Mouse (Mus musculus) forebrain, postnatal 0 days (tissue): Measurements from ENCODE around the gene Esrra. TPM values are rescaled to one million over a fixed set of nuclear protein-coding genes. Genes with fewer than 3 reads are reported as not detected.

Experiments used
- ATAC-seq: fragments of 200-750 bp; cut with Nextera tagmentation; 2 replicates; pipeline ENCODE4 v1.8.0; 2017; ENCODE audit warnings: mild to moderate bottlenecking, moderate library complexity
- DNase-seq: peaks from one replicate; pipeline ENCODE4 v3.0.0-alpha.2; 2015
- H3K27ac ChIP-seq: fragments of 300-500 bp; sonication (generic); 2 replicates; pipeline ENCODE4 v1.5.1; 2014; ENCODE audit warnings: low read depth, mild to moderate bottlenecking, antibody characterized with exemption, low read length, moderate library complexity, mixed read lengths
- H3K27me3 ChIP-seq: fragments of 300-500 bp; sonication (generic); 2 replicates; pipeline ENCODE4 v1.6.1; 2014; ENCODE audit warnings: mild to moderate bottlenecking, low read length, mixed read lengths; ENCODE audit not compliant: insufficient read depth
- H3K36me3 ChIP-seq: fragments of 300-500 bp; sonication (generic); 2 replicates; pipeline ENCODE4 v1.6.1; 2014; ENCODE audit warnings: mild to moderate bottlenecking, moderate library complexity; ENCODE audit not compliant: insufficient read depth
- H3K4me1 ChIP-seq: fragments of 300-500 bp; sonication (generic); 2 replicates; pipeline ENCODE4 v1.6.1; 2014; ENCODE audit warnings: antibody characterized with exemption; ENCODE audit not compliant: insufficient read depth
- H3K4me2 ChIP-seq: fragments of 300-500 bp; sonication (generic); 2 replicates; pipeline ENCODE4 v1.6.1; 2014; ENCODE audit warnings: low read depth, mild to moderate bottlenecking, moderate library complexity
- H3K4me3 ChIP-seq: fragments of 300-500 bp; sonication (generic); 2 replicates; pipeline ENCODE4 v1.5.1; 2014; ENCODE audit warnings: low read depth, low read length, mixed read lengths
- H3K9ac ChIP-seq: fragments of 300-500 bp; sonication (generic); 2 replicates; pipeline ENCODE4 v1.6.1; 2014; ENCODE audit warnings: mild to moderate bottlenecking
- H3K9me3 ChIP-seq: fragments of 300-500 bp; sonication (generic); 2 replicates; pipeline ENCODE4 v1.6.1; 2016; ENCODE audit warnings: low read length
- CTCF ChIP-seq: sonication (generic); IDR thresholded peaks from 2 replicates; pipeline ENCODE4 v1.5.1; 2016; ENCODE audit warnings: antibody characterized with exemption, control low read depth, low read depth
- WGBS: fragments of 180-500 bp; shearing (Covaris S2); extraction: QIAGEN DNeasy Blood & Tissue Kit; methylation state at CpG from one replicate; pipeline ENCODE4 v1.1.7; 2014; 5-methylcytosine and 5-hydroxymethylcytosine counted together
- polyA plus RNA-seq: library from polyadenylated mRNA; unstranded; fragments of >200 nt; fragmentation: Nextera tagmentation; extraction: Ambion mirVana; gene quantifications from 2 replicates; pipeline ENCODE4 v1.2.1, GENCODE M21; 2015
- total RNA-seq: library from RNA; depleted of rRNA; stranded (reverse); fragments of >200 nt; gene quantifications from 2 replicates; pipeline ENCODE4 v1.2.3, GENCODE M21; 2014

Gene Esrra
- total and polyA plus RNA-seq, 2 experiments from 2014 or later = 8.4 to 42.6 TPM

- 91% methylated on average over 7 of the region's 7 CpGs for WGBS
Observed at GRCm38 (mm10) chr19:6955424-6955823, 33.8 kb upstream of the Esrra start.

GRCm38 (mm10) chr19:6954046-6954445, 32.4 kb upstream of the Esrra start:
- no peak for ATAC-seq
- TF ChIP-seq CTCF = peak; percentile 45
- no peak overlapping the region for H3K4me2 ChIP-seq
- WGBS = 48% methylated on average over 9 of the region's 9 CpGs
- no peak overlapping the region for H3K4me3 ChIP-seq
- no peak overlapping the region for H3K27ac ChIP-seq
- no peaks in the 10 kb centered on the region for H3K27me3 ChIP-seq
- H3K4me1 ChIP-seq = peaks cover 12% of the 10 kb centered on the region; the same call in 1 of the 2 replicates
- H3K9me3 ChIP-seq = no peaks in the 10 kb centered on the region
- H3K36me3 ChIP-seq = peaks cover 7% of the 10 kb centered on the region; the same call in 1 of the 2 replicates
- H3K9ac ChIP-seq = no peak overlapping the region
- no peak for DNase-seq

More at GRCm38 (mm10) chr19:6955424-6955823, 33.8 kb upstream of the Esrra start:
- Histone ChIP-seq H3K4me1 (peaks cover 6% of the 10 kb centered on the region; the same call in 1 of the 2 replicates), H3K4me2 (no peak overlapping the region), H3K9me3 (no peaks in the 10 kb centered on the region), H3K4me3 (no peak overlapping the region), H3K9ac (no peak overlapping the region), H3K27me3 (no peaks in the 10 kb centered on the region), H3K27ac (no peak overlapping the region), H3K36me3 (peaks cover 6% of the 10 kb centered on the region; the same call in 1 of the 2 replicates)
- DNase-seq (no peak), ATAC-seq (no peak)
- TF ChIP-seq CTCF = no peak

GRCm38 (mm10) chr19:6952712-6953037, 31.1 kb upstream of the Esrra start:
- Histone ChIP-seq H3K36me3 (peaks cover 3% of the 10 kb centered on the region; the same call in 1 of the 2 replicates), H3K4me1 (peaks cover 12% of the 10 kb centered on the region; the same call in 1 of the 2 replicates), H3K4me2 (peak overlapping the region; percentile 92), H3K9me3 (no peaks in the 10 kb centered on the region), H3K9ac (peak overlapping the region; percentile 58; the same call in 1 of the 2 replicates), H3K4me3 (no peak overlapping the region), H3K27me3 (no peaks in the 10 kb centered on the region), H3K27ac (peak overlapping the region; percentile 79; the same call in 1 of the 2 replicates)
- ATAC-seq = no peak
- no peak for DNase-seq
- TF ChIP-seq CTCF = no peak
- WGBS = 11% methylated on average over 3 of the region's 3 CpGs

GRCm38 (mm10) chr19:6951994-6952711, 30.5 kb upstream of the Esrra start:
- peaks cover 12% of the 10 kb centered on the region; the same call in 1 of the 2 replicates for H3K4me1 ChIP-seq

GRCm38 (mm10) chr19:6951381-6951968, 29.9 kb upstream of the Esrra start:
- peak; percentile 92 for ATAC-seq
- H3K4me2 ChIP-seq = peak overlapping the region; percentile 92

More at GRCm38 (mm10) chr19:6951994-6952711, 30.5 kb upstream of the Esrra start:
- peak; percentile 70 for DNase-seq
- peak; percentile 44 for ATAC-seq
- Histone ChIP-seq H3K4me2 (peak overlapping the region; percentile 92), H3K27me3 (no peaks in the 10 kb centered on the region), H3K27ac (peak overlapping the region; percentile 79), H3K36me3 (peaks cover 3% of the 10 kb centered on the region; the same call in 1 of the 2 replicates), H3K4me3 (peak overlapping the region; percentile 46), H3K9ac (peak overlapping the region; percentile 58), H3K9me3 (no peaks in the 10 kb centered on the region)
- 2% methylated on average over 31 of the region's 31 CpGs for WGBS
- no peak for TF ChIP-seq CTCF

GRCm38 (mm10) chr19:6950613-6951153, 29.1 kb upstream of the Esrra start:
- no peaks in the 10 kb centered on the region for H3K27me3 ChIP-seq
- no peaks in the 10 kb centered on the region for H3K9me3 ChIP-seq
- DNase-seq (peak; percentile 78), ATAC-seq (peak; percentile 60)
- H3K27ac ChIP-seq = peak overlapping the region; percentile 79
- WGBS = 2% methylated on average over 28 of the region's 28 CpGs
- TF ChIP-seq CTCF = no peak
- peak overlapping the region; percentile 46 for H3K4me3 ChIP-seq
- H3K9ac ChIP-seq = peak overlapping the region; percentile 62
- peak overlapping the region; percentile 92 for H3K4me2 ChIP-seq
- peaks cover 14% of the 10 kb centered on the region; the same call in 1 of the 2 replicates for H3K36me3 ChIP-seq
- peaks cover 12% of the 10 kb centered on the region; the same call in 1 of the 2 replicates for H3K4me1 ChIP-seq

More at GRCm38 (mm10) chr19:6951381-6951968, 29.9 kb upstream of the Esrra start:
- peaks cover 12% of the 10 kb centered on the region; the same call in 1 of the 2 replicates for H3K4me1 ChIP-seq
- peak; percentile 94 for DNase-seq
- H3K27ac ChIP-seq = peak overlapping the region; percentile 79
- TF ChIP-seq CTCF = no peak; the same call in 1 of the 2 replicates
- WGBS = under 1% methylated on average over 35 of the region's 35 CpGs
- no peaks in the 10 kb centered on the region for H3K9me3 ChIP-seq
- peaks cover 7% of the 10 kb centered on the region; the same call in 1 of the 2 replicates for H3K36me3 ChIP-seq
- H3K27me3 ChIP-seq = no peaks in the 10 kb centered on the region
- H3K9ac ChIP-seq = peak overlapping the region; percentile 62
- H3K4me3 ChIP-seq = peak overlapping the region; percentile 46
